In genomic region chr6:92222021-92222420, GRCm38 (mm10) we compare ENCODE assay signal across 14 mouse cellular contexts. TPM values are rescaled to one million over a fixed set of nuclear protein-coding genes. Genes with fewer than 3 reads are reported as not detected.
"Had no signal": no experiment of that assay in that cellular context is flagged by ENCODE, and none has a peak within 500 bp of the region (broad histone marks: within the 10 kb centered on the region; RNA-seq: fewer than 3 reads in every experiment).

No protein-coding gene starts in this region.

- H3K4me1 ChIP-seq: limb, embryonic 10.5 days; midbrain, embryonic 13.5 days; stomach, embryonic 15.5 days had no signal

- H3K9me3 ChIP-seq: limb, embryonic 10.5 days; midbrain, embryonic 13.5 days; stomach, embryonic 15.5 days had no signal

- H3K4me2 ChIP-seq: midbrain, embryonic 13.5 days; stomach, embryonic 15.5 days had no signal

- H3K27me3 ChIP-seq: midbrain, embryonic 13.5 days; stomach, embryonic 15.5 days had no signal

- H3K4me3 ChIP-seq: left cerebral cortex, adult 2 months; limb, embryonic 10.5 days; midbrain, embryonic 13.5 days; stomach, embryonic 15.5 days had no signal

- H3K9ac ChIP-seq: midbrain, embryonic 13.5 days; stomach, embryonic 15.5 days had no signal

- H3K27ac ChIP-seq: hindbrain, postnatal 0 days; left cerebral cortex, adult 2 months; limb, embryonic 10.5 days; midbrain, embryonic 13.5 days; stomach, embryonic 15.5 days had no signal

- H3K36me3 ChIP-seq: limb, embryonic 10.5 days; midbrain, embryonic 13.5 days; stomach, embryonic 15.5 days had no signal

- DNase-seq: lung, adult 2 months; lung, postnatal 36 days; right cerebral cortex, postnatal 14 days; thymus, adult 2 months; thymus, postnatal 25 days had no signal

- ATAC-seq: hindbrain, postnatal 0 days; lung, postnatal 0 days; midbrain, embryonic 13.5 days had no signal

RNA-seq across cellular contexts. Expression of gene Trh, which starts 22.4 kb away (rescaled TPM):
- total RNA-seq: megakaryocyte progenitor cell, adult 5-6 weeks had no signal
- polyA plus RNA-seq: large intestine, adult 2 months; limb, embryonic 10.5 days; lung, adult 2 months; spleen, adult 2 months had no signal
